Mouse (Mus musculus) megakaryocyte, embryonic 14.5 days (primary cell): ENCODE measurements around the gene 1700013H16Rik.

ENCODE experiments used
- FLI1 ChIP-seq: IDR thresholded peaks from 2 replicates; pipeline ENCODE4 v1.6.1; 2012; ENCODE audit warnings: low read length, inconsistent platforms, mixed read lengths
- GATA1 ChIP-seq: IDR thresholded peaks from 3 replicates; pipeline ENCODE4 v1.6.1; 2012; ENCODE audit warnings: mixed read lengths, low read length, inconsistent platforms, borderline replicate concordance

GRCm38 (mm10) chrX:53776276-53776675 lies 18.6 kb upstream of the 1700013H16Rik start, which contains the start of gene Zfp36l3:
- TF ChIP-seq FLI1 (no peak), GATA1 (no peak)
